Mouse (Mus musculus): Measurements from ENCODE around the gene Senp3.

Gene Senp3

DNA sequence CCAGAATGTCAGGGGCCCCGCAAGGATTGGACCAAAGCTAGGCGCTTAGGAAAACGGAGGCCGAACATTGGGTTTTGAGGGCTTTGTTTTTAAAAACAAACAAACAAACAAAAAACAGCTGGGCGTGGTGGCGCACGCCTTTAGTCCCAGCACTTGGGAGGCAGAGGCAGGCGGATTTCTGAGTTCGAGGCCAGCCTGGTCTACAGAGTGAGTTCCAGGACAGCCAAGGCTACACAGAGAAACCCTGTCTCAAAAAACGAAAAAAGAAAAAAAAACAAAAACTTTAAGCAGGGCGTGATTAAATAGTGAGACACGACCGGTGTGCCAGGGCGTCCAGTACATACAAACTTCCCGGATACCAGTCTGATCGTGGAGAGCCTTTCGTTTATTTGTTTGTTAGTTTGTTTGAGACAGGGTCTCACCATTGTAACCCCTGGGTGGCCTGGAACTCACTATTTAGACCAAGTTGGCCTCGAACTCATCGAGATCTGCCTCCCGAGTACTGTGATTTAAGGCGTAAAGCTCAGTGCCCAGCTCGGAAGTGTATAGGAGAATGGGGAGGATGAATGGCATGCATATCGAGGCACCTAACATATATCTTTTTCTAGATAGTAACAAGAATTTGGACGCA is 440 bp upstream of the Senp3 start:
- no peak for DNase-seq (ENCODE audit: low spot score)

DNA sequence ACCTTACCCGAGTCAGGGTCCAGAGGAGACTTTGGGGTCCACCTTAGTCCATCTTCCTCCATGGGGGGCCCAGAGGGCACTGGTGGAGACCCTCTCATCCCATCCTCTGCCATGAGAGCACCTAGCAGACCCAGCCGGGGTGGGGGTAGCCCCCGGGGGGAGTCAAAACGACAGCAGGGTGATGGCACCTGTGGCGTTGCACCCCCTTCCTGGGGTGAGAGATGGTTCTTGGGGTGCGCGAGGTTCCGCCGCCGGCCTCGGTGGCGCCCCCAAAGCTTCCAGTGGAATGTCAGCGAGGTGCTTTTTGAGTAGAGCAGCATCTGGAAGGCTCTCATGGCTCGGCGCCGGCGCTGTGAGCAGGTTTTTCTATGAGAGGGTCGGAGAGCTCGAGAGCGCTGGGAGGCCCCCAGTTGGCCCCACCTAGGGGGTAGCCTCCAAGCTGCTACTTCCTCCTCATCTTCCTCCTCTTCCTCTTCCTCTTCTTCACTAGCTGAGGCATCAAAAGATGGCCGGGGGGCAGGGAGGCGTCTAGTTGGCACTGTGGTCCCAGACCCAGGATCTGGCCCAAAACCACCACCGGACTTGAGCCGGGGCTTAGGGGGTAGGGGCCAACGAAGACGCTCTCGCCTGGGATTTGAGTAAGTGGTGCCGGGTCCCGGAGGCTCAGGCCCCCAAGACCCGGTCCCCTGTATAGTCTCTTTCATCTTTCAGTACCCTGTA is 1.6 kb downstream of the Senp3 start:
- no peak for DNase-seq (ENCODE audit: low spot score)

DNA sequence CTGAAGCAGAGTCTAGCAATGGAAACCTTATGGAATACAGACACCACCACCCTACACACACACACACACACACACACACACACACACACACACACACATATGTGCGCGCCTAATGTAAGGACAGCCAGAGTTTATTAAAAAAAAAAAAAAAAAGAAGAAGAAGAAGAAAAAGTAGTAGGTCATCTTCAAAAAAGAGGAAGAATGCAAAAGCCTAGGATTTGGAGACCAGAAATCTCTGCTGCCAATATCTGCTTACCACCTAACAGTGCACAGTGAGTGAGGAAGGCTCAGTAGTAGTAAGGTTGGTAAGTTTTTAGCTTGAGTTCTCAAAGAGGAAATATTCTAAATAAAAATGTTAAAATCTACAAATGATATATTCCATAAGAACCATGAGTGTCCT is 2.7 kb downstream of the Senp3 start:
- DNase-seq (ENCODE audit: low spot score) = no peak

DNA sequence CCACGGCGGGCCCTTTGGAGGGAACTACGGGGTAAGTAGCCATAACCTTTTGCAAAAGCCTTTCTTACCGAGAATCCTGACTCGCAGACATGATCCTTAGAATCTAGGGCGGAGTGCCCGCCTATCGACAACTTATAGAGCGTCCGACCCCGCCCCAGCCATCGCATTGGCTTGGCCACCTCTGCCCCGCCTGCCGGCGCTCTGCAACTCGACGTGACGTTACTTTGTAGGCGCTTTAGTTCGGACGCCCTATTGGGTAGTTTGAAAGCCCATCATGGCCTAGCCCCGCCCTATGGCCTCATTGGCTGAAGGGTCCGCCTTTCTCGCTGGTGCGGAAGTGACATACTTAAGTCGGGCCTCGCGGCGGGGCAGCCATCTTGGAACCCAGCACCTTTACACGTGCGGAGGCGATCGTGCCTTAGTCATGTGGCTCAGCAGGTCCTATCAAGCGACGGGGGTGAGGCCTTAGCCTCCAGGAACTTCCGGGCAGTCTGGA is 9.6 kb downstream of the Senp3 start, which contains the start of gene Eif4a1:
Gene Eif4a1, minus strand, starts transcription at position 213 of the 496 bp plus-strand sequence.
- peak; percentile 100 for DNase-seq (ENCODE audit: low spot score)

DNA sequence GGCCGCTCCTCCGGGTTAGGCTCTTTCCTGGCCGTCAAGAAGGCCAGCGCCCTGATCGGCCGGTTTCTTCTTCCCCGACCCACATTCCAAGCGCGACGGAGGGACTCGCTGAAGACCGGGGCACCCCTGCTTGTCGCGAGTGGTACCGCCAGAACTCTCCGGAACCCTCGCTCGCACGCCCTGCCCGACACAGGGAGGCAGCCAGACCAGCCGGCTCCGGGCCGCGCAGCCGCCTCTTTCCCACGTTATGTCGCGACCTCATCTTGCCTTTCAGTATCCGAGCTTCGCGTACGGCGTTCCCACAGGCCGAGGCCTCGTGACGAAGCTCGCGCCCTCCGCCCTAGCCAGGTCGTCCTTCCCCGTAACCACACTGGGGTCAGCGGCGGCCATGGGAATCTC is 10.2 kb downstream of the Senp3 start:
- DNase-seq (ENCODE audit: low spot score) = no peak

DNA sequence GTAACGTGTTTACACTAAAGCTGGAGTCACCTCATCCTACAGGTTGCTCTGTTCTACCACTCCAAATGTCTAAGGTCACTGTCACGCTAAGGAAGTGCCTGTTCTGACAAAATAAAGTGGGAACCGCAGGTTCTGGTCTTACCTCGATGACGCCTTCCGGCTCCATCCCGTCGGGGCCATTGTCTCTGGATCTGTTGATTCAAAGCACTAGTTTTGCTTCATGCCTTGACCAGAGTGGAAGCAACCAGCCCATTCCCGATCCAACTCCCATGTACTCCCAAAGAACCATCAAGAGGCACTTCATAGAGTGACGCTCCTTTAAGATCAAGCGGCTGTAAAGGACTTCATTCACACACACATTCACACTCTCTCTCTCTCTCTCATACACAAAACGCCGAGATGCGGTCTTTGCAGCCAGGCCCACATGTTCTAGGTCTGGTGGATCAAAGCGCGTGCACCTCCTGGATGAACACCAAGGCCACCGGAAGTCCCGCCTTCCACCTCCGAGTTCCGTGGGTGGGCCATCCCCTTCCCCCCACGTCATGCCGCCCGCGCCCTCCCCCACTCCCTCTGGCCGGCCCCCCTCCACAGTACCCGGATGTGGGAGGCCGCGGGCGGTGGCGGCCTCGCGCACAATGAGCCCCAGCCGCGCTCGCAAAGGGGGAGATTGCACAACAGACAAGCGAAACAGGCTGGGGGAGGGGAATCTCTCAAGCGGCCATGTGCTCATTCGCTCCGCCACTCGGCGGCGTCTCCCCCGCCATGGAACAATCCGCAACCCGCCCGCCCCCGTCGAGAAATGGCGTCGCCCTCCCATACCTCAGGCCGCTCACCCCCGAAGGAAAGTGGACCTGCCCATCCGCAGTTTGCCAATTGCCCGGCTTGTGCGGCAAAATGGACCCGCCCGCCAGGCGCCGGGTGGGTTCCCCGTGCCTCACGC is 10.8 kb downstream of the Senp3 start:
- peak; percentile 96 for DNase-seq (ENCODE audit: low spot score)

DNA sequence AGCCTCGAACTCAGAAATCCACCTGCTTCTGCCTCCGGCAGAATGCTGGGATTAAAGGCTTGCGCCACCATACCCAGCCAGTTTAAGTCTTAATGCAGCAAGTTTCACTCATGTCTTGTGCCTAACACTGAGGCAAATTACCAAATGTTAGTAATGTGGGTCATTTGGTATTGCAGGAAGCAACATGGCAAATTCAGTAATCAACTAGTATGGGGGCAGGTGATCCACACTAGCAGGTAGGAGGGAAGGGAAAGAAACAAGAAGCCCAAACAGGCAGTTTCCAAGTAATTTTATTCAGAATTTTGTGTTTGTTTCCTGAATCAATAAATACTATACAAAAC is 15.2 kb downstream of the Senp3 start:
- DNase-seq (ENCODE audit: low spot score) = no peak

DNA sequence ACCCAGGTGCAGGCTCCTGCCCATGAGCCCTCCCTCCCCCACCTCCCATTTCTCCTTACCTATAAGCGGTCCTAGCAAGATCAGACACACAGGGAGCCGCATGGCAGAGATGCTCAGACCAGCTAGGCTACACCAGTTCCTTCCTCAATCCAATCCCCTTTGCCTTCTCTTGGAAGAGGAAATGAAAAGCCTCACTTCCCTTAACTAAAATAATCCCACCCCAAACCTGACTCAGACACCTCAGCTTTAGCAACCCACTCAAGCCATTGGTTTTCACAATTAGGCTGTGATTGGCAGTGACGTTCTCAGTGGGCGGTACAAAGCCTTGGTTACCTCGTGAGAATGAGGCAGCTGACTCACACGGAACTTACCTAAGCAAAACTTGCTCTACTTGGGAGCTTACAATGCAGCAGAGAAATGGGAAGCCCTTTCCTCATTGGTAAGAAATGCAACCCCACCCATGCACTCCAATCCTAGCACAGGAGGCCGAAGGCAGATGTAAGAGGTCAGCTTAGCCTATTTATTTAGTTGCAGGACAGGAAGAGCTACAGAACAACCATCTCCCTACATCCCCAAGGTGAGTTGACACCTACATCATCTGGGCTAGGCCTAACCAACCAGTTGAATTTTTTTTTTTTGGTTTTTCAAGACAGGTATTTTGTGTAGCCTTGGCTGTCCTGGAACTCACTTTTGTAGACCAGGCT is 15.8 kb downstream of the Senp3 start, which contains the start of gene Cd68:
Gene Cd68, minus strand, starts transcription at position 193 of the 704 bp plus-strand sequence.
- peak; percentile 80 for DNase-seq (ENCODE audit: low spot score)

DNA sequence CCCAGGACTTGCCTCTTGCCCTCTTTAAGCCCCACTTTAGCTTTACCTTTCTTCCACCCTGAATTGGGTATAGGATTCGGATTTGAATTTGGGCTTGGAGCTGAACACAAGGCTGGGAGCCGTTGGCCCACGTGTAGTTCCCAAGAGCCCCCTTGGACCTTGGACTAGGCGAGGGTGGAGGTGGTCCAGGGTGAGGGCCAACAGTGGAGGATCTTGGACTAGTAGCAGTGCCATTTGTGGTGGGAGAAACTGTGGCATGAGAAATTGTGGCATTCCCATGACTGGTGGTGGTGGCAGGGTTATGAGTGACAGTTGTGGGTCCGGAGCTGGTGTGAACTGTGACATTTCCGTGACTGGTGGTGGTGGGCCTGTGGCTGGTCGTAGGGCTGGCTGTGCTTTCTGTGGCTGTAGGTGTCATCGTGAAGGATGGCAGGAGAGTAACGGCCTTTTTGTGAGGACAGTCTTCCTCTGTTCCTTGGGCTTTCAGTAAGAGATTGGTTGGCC is 16.4 kb downstream of the Senp3 start:
- no peak for DNase-seq (ENCODE audit: low spot score)

DNA sequence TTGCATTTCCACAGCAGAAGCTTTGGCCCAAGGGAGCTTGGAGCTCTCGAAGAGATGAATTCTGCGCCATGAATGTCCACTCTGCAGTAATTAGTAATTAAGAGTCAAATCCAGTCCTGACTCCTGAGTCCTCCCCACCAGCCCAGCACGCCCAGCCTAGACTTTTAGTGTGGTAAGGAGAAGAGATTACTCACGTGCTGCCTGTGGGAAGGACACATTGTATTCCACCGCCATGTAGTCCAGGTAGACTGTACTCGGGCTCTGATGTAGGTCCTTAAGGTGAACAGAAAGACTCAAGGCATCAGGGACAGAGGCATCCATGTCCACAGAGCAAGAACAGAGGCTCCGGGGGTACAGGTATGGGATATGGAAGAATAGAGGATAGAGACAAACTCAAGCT is 17.0 kb downstream of the Senp3 start:
- no peak for DNase-seq (ENCODE audit: low spot score)

DNA sequence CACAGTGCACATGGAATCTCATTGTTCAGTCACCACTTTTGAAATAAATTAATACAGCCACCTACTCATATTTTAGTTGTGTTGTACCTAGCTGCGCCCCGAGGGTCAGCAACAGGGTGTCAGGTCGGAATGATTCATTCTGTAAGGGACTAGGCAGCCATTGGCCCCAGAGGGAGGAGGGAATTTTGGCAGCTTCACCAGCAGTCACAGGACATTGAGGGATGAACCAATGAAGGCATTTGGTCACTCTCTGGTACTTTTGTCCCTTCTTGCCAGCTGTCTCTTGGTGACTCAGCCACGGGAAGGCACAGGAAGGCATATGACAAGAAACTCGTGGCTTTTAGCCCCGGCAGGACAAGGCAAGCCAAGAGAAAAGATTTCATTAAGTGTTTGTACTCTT is 18.1 kb downstream of the Senp3 start:
- DNase-seq (ENCODE audit: low spot score) = no peak

DNA sequence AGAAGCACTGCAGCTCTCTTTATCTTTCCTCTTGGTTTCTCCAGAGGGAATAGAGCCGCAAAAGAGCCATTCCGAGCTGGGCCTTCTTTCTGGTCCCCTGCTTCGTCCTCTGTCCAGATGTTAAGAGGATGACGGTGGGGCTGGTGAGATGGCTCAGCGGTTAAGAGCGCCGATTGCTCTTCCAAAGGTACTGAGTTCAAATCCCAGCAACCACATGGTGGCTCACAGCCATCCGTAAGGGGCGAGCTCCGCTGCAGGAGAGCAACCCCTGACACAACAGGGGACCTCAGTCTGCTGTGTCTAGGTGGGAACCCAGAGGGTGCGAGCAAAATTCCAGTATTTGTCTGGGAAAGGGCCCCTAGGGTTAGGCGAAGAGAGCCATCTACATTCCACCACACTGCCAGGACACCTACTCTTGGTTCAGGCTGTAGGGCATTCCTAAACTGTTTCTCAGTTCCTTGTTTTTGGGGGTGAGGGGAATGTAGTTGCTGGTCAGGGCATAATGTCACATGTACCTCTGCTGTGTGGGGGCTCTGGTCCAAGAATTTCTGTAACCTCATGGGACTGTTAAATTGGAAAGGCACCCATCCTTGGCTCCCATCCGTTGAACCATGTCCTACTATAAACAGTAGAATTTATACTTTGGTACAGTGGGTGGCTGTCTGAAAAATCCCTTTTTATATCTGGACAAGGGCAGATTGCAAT is 18.8 kb downstream of the Senp3 start:
- no peak for DNase-seq (ENCODE audit: low spot score)

DNA sequence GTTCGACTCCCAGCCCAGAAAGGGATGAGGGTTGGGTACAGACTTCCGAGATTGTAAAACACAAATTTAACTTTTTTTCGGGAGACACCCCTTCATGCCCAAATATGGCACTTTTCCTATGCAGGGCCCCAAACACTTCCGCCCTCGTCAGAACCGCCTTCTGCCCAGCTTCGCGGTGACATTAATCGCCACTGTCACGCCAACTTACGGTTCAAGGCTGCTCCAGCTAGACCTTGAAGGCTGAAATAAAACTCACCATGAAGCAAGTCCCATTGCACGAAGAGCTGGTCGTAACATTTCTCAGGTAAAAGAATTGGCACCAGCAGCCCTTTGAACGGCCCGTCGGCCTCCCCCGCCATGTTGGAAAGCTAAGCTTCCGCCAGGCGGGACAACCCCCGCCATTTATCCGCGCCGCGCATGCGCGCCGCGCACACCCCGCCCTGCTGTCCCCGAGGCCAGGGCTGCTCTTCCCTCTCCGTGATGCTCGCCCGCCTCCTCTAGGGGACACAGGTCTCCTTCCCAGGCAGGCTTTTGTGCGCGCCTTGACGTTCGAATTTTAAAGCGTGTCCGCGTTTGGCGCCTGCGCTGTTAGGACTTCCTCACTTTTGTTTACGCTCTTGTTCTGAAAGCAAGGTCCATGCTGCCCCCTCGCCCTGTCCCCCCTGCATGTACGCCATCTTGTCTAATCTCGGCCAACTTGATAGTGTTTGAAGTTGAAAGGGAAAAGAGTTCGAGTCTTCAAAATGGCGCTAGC is 19.5 kb downstream of the Senp3 start, which contains the start of gene Mpdu1:
Gene Mpdu1, minus strand, starts transcription at position 430 of the 754 bp plus-strand sequence.
- peak; percentile 93 for DNase-seq (ENCODE audit: low spot score)

DNA sequence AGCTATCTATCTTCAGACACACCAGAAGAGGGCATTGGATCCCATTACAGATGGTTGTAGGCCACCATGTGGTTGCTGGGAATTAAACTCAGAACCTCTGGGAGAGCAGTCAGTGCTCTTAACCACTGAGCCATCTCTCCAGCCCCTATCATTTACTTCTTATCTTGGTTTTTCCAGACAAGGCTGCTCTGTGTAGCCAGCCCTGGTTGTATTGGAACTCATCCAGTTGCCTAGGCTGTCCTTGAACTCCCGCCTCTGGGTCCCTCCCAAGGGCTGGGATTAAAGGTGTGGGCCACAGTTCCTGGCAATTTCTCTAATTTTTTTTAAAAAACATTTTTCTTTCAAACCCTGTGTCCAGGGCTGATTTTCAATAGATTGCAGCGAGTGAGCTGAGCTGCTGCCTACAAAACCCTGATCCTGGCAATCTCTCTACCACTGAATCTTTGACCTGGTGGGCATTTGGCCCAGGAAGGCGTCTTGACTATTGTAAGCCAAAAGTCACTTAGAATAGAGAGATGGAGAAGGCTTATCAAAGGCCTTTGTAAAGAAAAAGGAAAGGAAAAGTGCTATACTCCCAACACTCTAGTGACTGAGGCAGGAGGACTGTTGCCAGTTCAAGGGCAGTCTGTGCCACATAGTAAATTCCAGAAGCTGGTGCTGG is 20.5 kb downstream of the Senp3 start:
- DNase-seq (ENCODE audit: low spot score) = no peak

DNA sequence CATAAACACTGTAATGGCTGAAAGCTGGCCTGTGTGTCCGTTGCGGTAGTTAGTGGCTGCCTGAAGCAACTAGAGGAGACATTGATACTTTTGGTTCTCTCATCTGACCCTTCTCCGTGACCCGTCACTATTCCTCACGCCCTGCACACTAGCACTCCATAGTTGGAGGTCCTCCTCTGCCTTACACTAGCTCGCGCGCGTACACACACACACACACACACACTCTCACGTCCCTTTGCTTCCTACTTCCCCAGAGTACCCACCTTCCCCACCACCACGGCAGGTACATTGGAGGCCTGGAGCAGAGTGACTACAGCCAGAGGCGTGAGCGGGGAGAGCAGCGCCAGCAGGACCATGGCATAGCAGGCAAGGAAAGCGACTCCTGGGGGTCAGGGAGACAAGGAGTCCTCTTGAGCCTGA is 24.4 kb downstream of the Senp3 start:
- no peak for DNase-seq (ENCODE audit: low spot score)

DNA sequence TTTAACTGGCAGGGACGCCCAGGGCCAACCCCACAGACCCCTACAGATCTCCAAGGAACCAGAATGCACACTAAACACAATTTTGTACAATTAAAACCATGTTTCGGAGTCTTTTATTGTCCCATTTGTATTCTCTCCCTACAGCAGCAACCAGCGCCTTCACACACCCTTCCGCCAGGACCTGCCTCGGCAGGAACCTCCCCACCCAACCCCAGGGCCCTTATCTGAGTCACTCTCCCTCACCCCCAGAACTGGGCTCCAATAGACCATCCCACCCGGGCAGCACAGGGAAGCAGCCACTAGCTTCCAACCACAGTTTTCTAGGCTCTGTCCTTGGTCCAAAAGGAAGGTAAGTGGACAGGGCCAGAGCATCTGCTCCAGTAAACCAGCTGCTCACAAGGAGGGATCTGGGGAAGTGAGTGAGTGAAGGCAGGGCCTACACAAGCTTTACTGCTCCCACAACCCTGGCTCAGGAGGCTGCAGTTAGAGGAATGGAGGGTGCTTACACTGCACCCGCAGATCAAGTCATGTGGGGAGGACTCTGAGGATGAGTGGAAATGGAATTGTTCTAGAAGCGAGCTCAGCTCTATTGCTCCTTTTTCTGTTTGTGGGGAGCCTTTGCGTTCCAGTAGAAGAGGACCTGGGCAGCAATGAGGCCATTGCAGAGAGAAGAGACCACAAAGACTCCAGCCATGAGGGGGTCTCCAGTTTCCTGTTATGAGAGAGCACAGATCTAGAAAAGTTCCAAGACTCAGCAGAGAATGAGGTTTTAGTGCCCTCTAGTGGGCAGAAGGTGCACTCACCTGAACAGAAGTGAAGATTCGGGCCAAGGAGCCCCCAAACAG is 25.0 kb downstream of the Senp3 start:
- peak; percentile 49 for DNase-seq (ENCODE audit: low spot score)

DNA sequence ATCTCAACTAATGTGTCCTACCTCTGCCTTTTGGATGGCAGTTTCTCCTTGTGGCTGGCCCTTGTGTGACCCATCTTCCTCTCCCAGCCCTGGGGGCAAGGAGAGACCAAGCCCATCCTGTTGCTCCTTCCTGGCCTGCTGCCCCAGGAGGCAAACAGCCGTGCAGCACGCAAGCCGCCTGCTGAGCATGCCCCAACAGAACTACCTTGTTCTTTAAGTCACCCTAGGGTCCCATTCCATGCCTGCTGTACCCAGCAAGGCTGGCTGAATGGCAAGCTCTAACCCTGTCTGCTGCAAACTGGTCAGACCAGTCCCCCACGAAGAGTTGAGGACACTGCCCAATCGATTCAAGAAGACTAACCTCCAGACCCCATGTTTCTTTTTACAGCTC is 25.8 kb downstream of the Senp3 start:
- DNase-seq (ENCODE audit: low spot score) = no peak

DNA sequence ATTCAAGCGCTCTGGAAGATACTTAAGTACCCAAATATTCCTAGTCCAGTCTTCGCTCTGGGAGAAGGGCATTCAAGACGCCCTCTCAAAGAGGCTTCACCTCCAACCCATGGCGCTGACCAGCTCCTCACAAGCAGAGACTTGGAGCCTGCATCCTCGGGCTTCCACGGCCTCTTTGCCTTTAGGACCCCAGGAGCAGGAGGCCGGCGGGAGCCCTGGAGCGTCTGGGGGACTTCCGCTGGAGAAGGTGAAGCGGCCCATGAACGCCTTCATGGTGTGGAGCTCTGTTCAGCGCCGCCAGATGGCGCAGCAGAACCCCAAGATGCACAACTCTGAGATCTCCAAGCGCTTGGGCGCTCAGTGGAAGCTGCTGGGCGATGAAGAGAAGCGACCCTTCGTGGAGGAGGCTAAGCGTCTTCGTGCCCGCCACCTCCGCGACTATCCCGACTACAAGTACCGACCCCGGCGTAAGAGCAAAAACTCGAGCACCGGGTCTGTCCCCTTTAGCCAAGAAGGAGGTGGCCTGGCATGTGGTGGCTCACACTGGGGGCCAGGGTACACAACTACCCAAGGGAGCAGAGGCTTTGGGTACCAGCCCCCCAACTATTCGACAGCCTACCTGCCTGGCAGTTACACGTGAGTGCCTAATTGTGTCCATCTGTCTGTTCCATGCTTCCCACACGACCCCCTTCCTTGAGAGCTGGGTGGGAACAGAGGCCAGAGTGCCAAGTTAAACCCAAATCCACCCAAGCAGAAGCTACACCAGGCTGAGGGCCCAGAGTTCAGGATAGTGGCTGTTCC is 26.4 kb downstream of the Senp3 start, which contains the start of gene Sox15:
Gene Sox15, plus strand, starts transcription at position 51 of the 801 bp plus-strand sequence.
- DNase-seq (ENCODE audit: low spot score) = peak; percentile 82

Measured in layer of hippocampus, adult 11-12 months (tissue).